Mouse (Mus musculus) cortical plate, adult 2 months (tissue): Measurements from ENCODE around the gene Mpg.

Source experiments
- CTCF ChIP-seq: fragments of 200-500 bp; IDR thresholded peaks from 2 replicates; pipeline ENCODE4 v1.5.1; 2011; ENCODE audit warnings: mild to moderate bottlenecking, control low read depth, low read length; ENCODE audit not compliant: insufficient read depth; ENCODE audit errors: extremely low read depth
- POLR2A ChIP-seq: fragments of 200-500 bp; IDR thresholded peaks from 2 replicates; pipeline ENCODE4 v1.6.1; 2011; ENCODE audit warnings: mild to moderate bottlenecking, low read length, control low read depth; ENCODE audit not compliant: insufficient read depth; ENCODE audit errors: extremely low read depth

GRCm38 (mm10) chr11:32194086-32194485, 32.2 kb upstream of the Mpg start:
- no peak for TF ChIP-seq CTCF
- TF ChIP-seq POLR2A, result no peak
